ENCODE assay signal across 28 mouse cellular contexts in the genomic region with DNA sequence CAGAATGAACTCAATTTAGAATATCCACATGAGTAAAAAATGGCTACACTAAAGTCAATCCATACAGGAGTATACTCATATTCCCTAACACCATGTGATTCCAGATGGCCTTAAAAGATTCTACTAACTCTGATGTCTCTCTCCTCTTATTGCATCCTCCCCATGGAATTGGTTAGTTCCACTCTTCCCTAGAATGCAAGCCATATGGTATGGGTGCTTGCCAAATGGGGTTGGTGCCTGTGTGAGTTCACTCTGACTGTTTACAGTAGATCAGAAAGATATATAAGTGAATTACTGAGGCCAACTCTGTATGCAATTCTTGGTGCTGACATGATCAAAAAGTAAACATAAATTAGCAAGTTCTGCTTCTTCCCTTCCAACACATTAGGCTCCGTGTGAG.
DNase-seq lines count a peak whose midpoint lies in the region; ATAC-seq and TF ChIP-seq lines count a peak whose summit lies in the region.
"Had no signal": no experiment of that assay in that cellular context is flagged by ENCODE, and none has a peak within 500 bp of the region (broad histone marks: within the 10 kb centered on the region; RNA-seq: fewer than 3 reads in every experiment).

No protein-coding gene starts in this region.

- no peaks in the 10 kb centered on the region for H3K9me3 ChIP-seq in hindbrain, postnatal 0 days (ENCODE audit: low read length)
- H3K9me3 ChIP-seq in hindbrain, embryonic 12.5 days (replicated peaks), result no peaks in the 10 kb centered on the region
- no peaks in the 10 kb centered on the region for H3K9me3 ChIP-seq in embryonic facial prominence, embryonic 14.5 days (ENCODE audit: control insufficient read depth, low read length)
- H3K9me3 ChIP-seq: G1E; hindbrain, embryonic 10.5 days; intestine, embryonic 15.5 days; neural tube, embryonic 13.5 days had no signal

- no peak overlapping the region for H3K4me2 ChIP-seq in hindbrain, postnatal 0 days (ENCODE audit: low read depth, low read length)
- H3K4me2 ChIP-seq in hindbrain, embryonic 12.5 days (replicated peaks), result no peak overlapping the region
- no peak overlapping the region for H3K4me2 ChIP-seq in embryonic facial prominence, embryonic 14.5 days (ENCODE audit: low read depth, low read length)
- H3K4me2 ChIP-seq: intestine, embryonic 15.5 days; midbrain, embryonic 11.5 days; neural tube, embryonic 13.5 days had no signal

- no peak overlapping the region for H3K27ac ChIP-seq in hindbrain, postnatal 0 days
- no peak overlapping the region for H3K27ac ChIP-seq in hindbrain, embryonic 12.5 days
- H3K27ac ChIP-seq in embryonic facial prominence, embryonic 14.5 days (replicated peaks; ENCODE audit: low read depth, low read length), result no peak overlapping the region
- H3K27ac ChIP-seq: hindbrain, embryonic 10.5 days; intestine, embryonic 15.5 days; layer of hippocampus, adult 2 months; left cerebral cortex, adult 2 months; liver, embryonic 14.5 days; neural tube, embryonic 13.5 days had no signal

- H3K9ac ChIP-seq in hindbrain, postnatal 0 days (replicated peaks; ENCODE audit: low read length), result no peak overlapping the region
- H3K9ac ChIP-seq in hindbrain, embryonic 12.5 days, result no peak overlapping the region
- no peak overlapping the region for H3K9ac ChIP-seq in embryonic facial prominence, embryonic 14.5 days (ENCODE audit: low read depth, low read length)
- H3K9ac ChIP-seq: intestine, embryonic 15.5 days; liver, embryonic 14.5 days; neural tube, embryonic 13.5 days had no signal

- no peak overlapping the region for H3K4me3 ChIP-seq in hindbrain, postnatal 0 days (ENCODE audit: low read length)
- H3K4me3 ChIP-seq in hindbrain, embryonic 12.5 days, result no peak overlapping the region
- H3K4me3 ChIP-seq in embryonic facial prominence, embryonic 14.5 days (ENCODE audit: low read depth, low read length), result no peak overlapping the region
- H3K4me3 ChIP-seq: hindbrain, embryonic 10.5 days; intestine, embryonic 15.5 days; layer of hippocampus, adult 2 months; left cerebral cortex, adult 2 months; neural tube, embryonic 13.5 days had no signal

- no peaks in the 10 kb centered on the region for H3K27me3 ChIP-seq in hindbrain, postnatal 0 days (ENCODE audit: insufficient read depth, low read length)
- H3K27me3 ChIP-seq in hindbrain, embryonic 12.5 days, result no peaks in the 10 kb centered on the region
- H3K27me3 ChIP-seq in embryonic facial prominence, embryonic 14.5 days (replicated peaks; ENCODE audit: control insufficient read depth, insufficient read depth, low read length), result no peaks in the 10 kb centered on the region
- H3K27me3 ChIP-seq: intestine, embryonic 15.5 days; neural tube, embryonic 13.5 days; Patski had no signal

- H3K4me1 ChIP-seq in hindbrain, postnatal 0 days (ENCODE audit: insufficient read depth, low read length), result no peaks in the 10 kb centered on the region
- H3K4me1 ChIP-seq in hindbrain, embryonic 12.5 days, result no peaks in the 10 kb centered on the region
- H3K4me1 ChIP-seq in embryonic facial prominence, embryonic 14.5 days (ENCODE audit: control insufficient read depth, insufficient read depth, low read length), result no peaks in the 10 kb centered on the region
- H3K4me1 ChIP-seq: hindbrain, embryonic 10.5 days; intestine, embryonic 15.5 days; neural tube, embryonic 13.5 days had no signal

- WGBS in hindbrain, postnatal 0 days, result 79% methylated on average over 1 of the region's 1 CpGs
- 86% methylated on average over 1 of the region's 1 CpGs for WGBS in hindbrain, embryonic 12.5 days
- 52% methylated on average over 1 of the region's 1 CpGs for WGBS in embryonic facial prominence, embryonic 14.5 days

- no peak for TF ChIP-seq CTCF in hindbrain, postnatal 0 days (IDR thresholded peaks at IDR 0.05; ENCODE audit: low read depth)

- H3K36me3 ChIP-seq in hindbrain, postnatal 0 days (ENCODE audit: insufficient read depth, low read length), result no peaks in the 10 kb centered on the region
- H3K36me3 ChIP-seq in hindbrain, embryonic 12.5 days, result no peaks in the 10 kb centered on the region
- no peaks in the 10 kb centered on the region for H3K36me3 ChIP-seq in embryonic facial prominence, embryonic 14.5 days (ENCODE audit: control insufficient read depth, insufficient read depth, low read length)
- H3K36me3 ChIP-seq: G1E; hindbrain, embryonic 10.5 days; intestine, embryonic 15.5 days; neural tube, embryonic 13.5 days had no signal

- DNase-seq in cerebellum, postnatal 14 days, result peak; percentile 1 to 3
- no peak for DNase-seq in cerebellum, adult 9-10 months
- DNase-seq in hindbrain, postnatal 0 days (ENCODE audit: low spot score), result peak; percentile 28
- peak; percentile 22 for DNase-seq in MN1 (ENCODE audit: low spot score)
- peak; percentile 80 for DNase-seq in embryonic facial prominence, embryonic 14.5 days (ENCODE audit: low spot score)
- DNase-seq: adrenal gland, postnatal 14 days; cerebellum, adult 18-20 months; cerebellum, postnatal 36 days; heart, postnatal 14 days; kidney, adult 2 months; kidney, postnatal 36 days; liver; lung, adult 2 months; lung, postnatal 14 days; right cerebral cortex, postnatal 4 days; thymus, postnatal 4 days had no signal

- ATAC-seq in hindbrain, postnatal 0 days, result no peak
- no peak for ATAC-seq in hindbrain, embryonic 12.5 days (ENCODE audit: low FRiP score)
- ATAC-seq in embryonic facial prominence, embryonic 14.5 days (ENCODE audit: low read depth), result peak; percentile 47; the same call in 1 of the 2 replicates
- ATAC-seq in megakaryocyte progenitor cell, adult 5-6 weeks (replicated peaks; ENCODE audit: poor library complexity), result no peak
- ATAC-seq: hindbrain, embryonic 16.5 days; intestine, embryonic 15.5 days; Patski had no signal
